Mouse (Mus musculus) MEL (cell line): ENCODE data around the gene Rln3. TPM values are rescaled to one million over a fixed set of nuclear protein-coding genes. Genes with fewer than 3 reads are reported as not detected.

Experiments
- DNase-seq: peaks from one replicate; pipeline ENCODE4 v3.0.0; 2011; ENCODE audit warnings: low read depth, low spot score
- H3K27ac ChIP-seq: 2 replicates; pipeline ENCODE4 v1.5.1; 2012; ENCODE audit warnings: low read depth, mild to moderate bottlenecking, control low read depth, low read length, moderate library complexity; ENCODE audit not compliant: control insufficient read depth
- H3K27me3 ChIP-seq, 2 experiments: fragments of 150-350 bp in 1 of 2; sonication (generic) in 1 of 2; 2 replicates each; pipeline ENCODE4 v1.6.1; 2012; ENCODE audit warnings: low read length in 2 of 2, mild to moderate bottlenecking in 2 of 2, improper control_type of control experiment in 1 of 2, moderate library complexity in 1 of 2; ENCODE audit not compliant: insufficient read depth in 2 of 2, control insufficient read depth in 1 of 2
- H3K36me3 ChIP-seq, 2 experiments: 2 replicates each; pipeline ENCODE4 v1.6.1; 2012 to 2014; ENCODE audit warnings: low read length in 2 of 2, improper control_type of control experiment in 1 of 2, inconsistent platforms in 1 of 2, mild to moderate bottlenecking in 1 of 2; ENCODE audit not compliant: insufficient read depth in 2 of 2, control insufficient read depth in 1 of 2
- H3K4me1 ChIP-seq, 2 experiments: fragments of 150-350 bp in 1 of 2; sonication (generic) in 1 of 2; 2 replicates each; pipeline ENCODE4 v1.6.1; 2012; ENCODE audit warnings: low read length in 2 of 2, improper control_type of control experiment in 1 of 2, mild to moderate bottlenecking in 1 of 2; ENCODE audit not compliant: insufficient read depth in 2 of 2, control insufficient read depth in 1 of 2
- H3K4me3 ChIP-seq, 2 experiments: fragments of 150-350 bp in 1 of 2; sonication (generic) in 1 of 2; 2 replicates each; pipeline ENCODE4 v1.5.1; 2012; ENCODE audit warnings: low read depth in 2 of 2, low read length in 2 of 2, mild to moderate bottlenecking in 2 of 2, moderate library complexity in 2 of 2, control low read depth in 1 of 2, improper control_type of control experiment in 1 of 2; ENCODE audit not compliant: control insufficient read depth in 1 of 2, insufficient read depth in 1 of 2
- H3K79me2 ChIP-seq: 2 replicates; pipeline ENCODE4 v1.6.1; 2012; ENCODE audit warnings: mild to moderate bottlenecking, low read length, moderate library complexity; ENCODE audit not compliant: control insufficient read depth, poor library complexity, insufficient read depth
- H3K9ac ChIP-seq: 2 replicates; pipeline ENCODE4 v1.6.1; 2012; ENCODE audit warnings: low read depth, mild to moderate bottlenecking, control low read depth, low read length, moderate library complexity; ENCODE audit not compliant: control insufficient read depth, poor library complexity, severe bottlenecking
- H3K9me3 ChIP-seq: fragments of 150-350 bp; sonication (generic); replicated peaks from 2 replicates; pipeline ENCODE4 v1.6.1; 2012; ENCODE audit warnings: mild to moderate bottlenecking, low read length, improper control_type of control experiment, moderate library complexity; ENCODE audit not compliant: insufficient read depth
- BHLHE40 ChIP-seq: IDR thresholded peaks from 2 replicates; pipeline ENCODE4 v1.6.1; 2012; ENCODE audit warnings: low read depth, mild to moderate bottlenecking, inconsistent platforms, low read length, improper control_type of control experiment, borderline replicate concordance
- CHD1 ChIP-seq: IDR thresholded peaks from 2 replicates; pipeline ENCODE4 v1.6.1; 2012; ENCODE audit warnings: low read depth, mild to moderate bottlenecking, inconsistent platforms, low read length, improper control_type of control experiment
- CHD2 ChIP-seq: IDR thresholded peaks from 2 replicates; pipeline ENCODE4 v1.6.1; 2011; ENCODE audit warnings: low read length, improper control_type of control experiment
- CTCF ChIP-seq, 3 experiments: IDR thresholded peaks in 2 of 3; conservative IDR thresholded peaks in 1 of 3; 2 replicates each; pipeline ENCODE4 v1.5.1; 2011 to 2012; ENCODE audit warnings: low read length in 3 of 3, low read depth in 2 of 3, mild to moderate bottlenecking in 2 of 3, improper control_type of control experiment in 1 of 3, inconsistent platforms in 1 of 3, mixed read lengths in 1 of 3, moderate library complexity in 1 of 3; ENCODE audit not compliant: control insufficient read depth in 1 of 3, insufficient read depth in 1 of 3, poor library complexity in 1 of 3, severe bottlenecking in 1 of 3
- E2F4 ChIP-seq: IDR thresholded peaks from 2 replicates; pipeline ENCODE4 v1.6.1; 2011; ENCODE audit warnings: low read depth, low read length, improper control_type of control experiment, borderline replicate concordance
- ELF1 ChIP-seq: IDR thresholded peaks from 2 replicates; pipeline ENCODE4 v1.6.1; 2014; ENCODE audit warnings: low read depth, mild to moderate bottlenecking, inconsistent platforms, low read length, improper control_type of control experiment, moderate library complexity
- EP300 ChIP-seq, 2 experiments: IDR thresholded peaks; 2 replicates each; pipeline ENCODE4 v1.6.1; 2011; ENCODE audit warnings: improper control_type of control experiment in 2 of 2, low read length in 2 of 2, low read depth in 1 of 2, mild to moderate bottlenecking in 1 of 2
- ETS1 ChIP-seq: IDR thresholded peaks from 2 replicates; pipeline ENCODE4 v1.6.1; 2012; ENCODE audit warnings: low read depth, mild to moderate bottlenecking, inconsistent platforms, low read length, improper control_type of control experiment, moderate library complexity
- GABPA ChIP-seq: IDR thresholded peaks from 2 replicates; pipeline ENCODE4 v1.6.1; 2012; ENCODE audit warnings: low read depth, mild to moderate bottlenecking, inconsistent platforms, low read length, improper control_type of control experiment, moderate library complexity
- GATA1 ChIP-seq: IDR thresholded peaks from 2 replicates; pipeline ENCODE4 v1.6.1; 2011; ENCODE audit warnings: low read depth, low read length, improper control_type of control experiment
- HCFC1 ChIP-seq: IDR thresholded peaks from 2 replicates; pipeline ENCODE4 v1.6.1; 2012; ENCODE audit warnings: low read depth, mild to moderate bottlenecking, inconsistent platforms, low read length, improper control_type of control experiment, moderate library complexity
- JUND ChIP-seq: IDR thresholded peaks from 2 replicates; pipeline ENCODE4 v1.6.1; 2011; ENCODE audit warnings: low read depth, mild to moderate bottlenecking, improper control_type of control experiment, low read length
- KAT2A ChIP-seq: conservative IDR thresholded peaks from 2 replicates; pipeline ENCODE4 v1.6.1; 2012; ENCODE audit warnings: low read depth, low read length, improper control_type of control experiment, inconsistent platforms
- MAFK ChIP-seq: IDR thresholded peaks from 2 replicates; pipeline ENCODE4 v1.6.1; 2011; ENCODE audit warnings: low read depth, mild to moderate bottlenecking, low read length, improper control_type of control experiment, borderline replicate concordance
- MAZ ChIP-seq: IDR thresholded peaks from 2 replicates; pipeline ENCODE4 v1.6.1; 2012; ENCODE audit warnings: low read depth, mild to moderate bottlenecking, inconsistent platforms, low read length, improper control_type of control experiment
- MEF2A ChIP-seq: IDR thresholded peaks from 2 replicates; pipeline ENCODE4 v1.6.1; 2014; ENCODE audit warnings: low read depth, mild to moderate bottlenecking, inconsistent platforms, low read length, improper control_type of control experiment; ENCODE audit not compliant: poor library complexity, insufficient replicate concordance, severe bottlenecking; ENCODE audit errors: extremely low read depth
- MXI1 ChIP-seq: IDR thresholded peaks from 2 replicates; pipeline ENCODE4 v1.6.1; 2011; ENCODE audit warnings: mild to moderate bottlenecking, low read depth, low read length, improper control_type of control experiment
- MYB ChIP-seq: IDR thresholded peaks from 2 replicates; pipeline ENCODE4 v1.6.1; 2011; ENCODE audit warnings: mild to moderate bottlenecking, low read depth, low read length, improper control_type of control experiment
- MYC ChIP-seq: IDR thresholded peaks from 2 replicates; pipeline ENCODE4 v1.6.1; 2011; ENCODE audit warnings: low read depth, mild to moderate bottlenecking, low read length, improper control_type of control experiment, moderate library complexity
- NELFE ChIP-seq: IDR thresholded peaks from 2 replicates; pipeline ENCODE4 v1.6.1; 2011; ENCODE audit warnings: low read depth, low read length, improper control_type of control experiment
- NRF1 ChIP-seq: IDR thresholded peaks from 2 replicates; pipeline ENCODE4 v1.6.1; 2014; ENCODE audit warnings: low read depth, mild to moderate bottlenecking, inconsistent platforms, low read length, improper control_type of control experiment, moderate library complexity; ENCODE audit not compliant: poor library complexity, insufficient read depth, severe bottlenecking
- POLR2A ChIP-seq, 2 experiments: IDR thresholded peaks; 2 replicates each; pipeline ENCODE4 v1.6.1; 2011 to 2012; ENCODE audit warnings: low read length in 2 of 2, mild to moderate bottlenecking in 2 of 2, control low read depth in 1 of 2, improper control_type of control experiment in 1 of 2, low read depth in 1 of 2, moderate library complexity in 1 of 2; ENCODE audit not compliant: control insufficient read depth in 1 of 2, insufficient read depth in 1 of 2, poor library complexity in 1 of 2
- POLR2AphosphoS2 ChIP-seq: IDR thresholded peaks from 2 replicates; pipeline ENCODE4 v1.6.1; 2011; ENCODE audit warnings: low read length, improper control_type of control experiment
- POLR2AphosphoS5 ChIP-seq: IDR thresholded peaks from 2 replicates; pipeline ENCODE4 v1.6.1; 2012; ENCODE audit warnings: low read depth, borderline replicate concordance, mild to moderate bottlenecking, inconsistent platforms, low read length, moderate library complexity, mixed read lengths
- RAD21 ChIP-seq: IDR thresholded peaks from 2 replicates; pipeline ENCODE4 v1.6.1; 2011; ENCODE audit warnings: mild to moderate bottlenecking, low read depth, low read length, improper control_type of control experiment
- RCOR1 ChIP-seq: IDR thresholded peaks from 2 replicates; pipeline ENCODE4 v1.6.1; 2012; ENCODE audit warnings: low read depth, mild to moderate bottlenecking, inconsistent platforms, low read length, improper control_type of control experiment
- SIN3A ChIP-seq: IDR thresholded peaks from 2 replicates; pipeline ENCODE4 v1.6.1; 2012; ENCODE audit warnings: low read length, improper control_type of control experiment, inconsistent platforms
- SMC3 ChIP-seq: IDR thresholded peaks from 2 replicates; pipeline ENCODE4 v1.6.1; 2011; ENCODE audit warnings: low read depth, low read length, improper control_type of control experiment
- TAL1 ChIP-seq: IDR thresholded peaks from 2 replicates; pipeline ENCODE4 v1.6.1; 2012; ENCODE audit warnings: mild to moderate bottlenecking, inconsistent platforms, low read length, moderate library complexity, mixed read lengths
- TBP ChIP-seq: IDR thresholded peaks from 2 replicates; pipeline ENCODE4 v1.8.0; 2011; ENCODE audit warnings: low read depth, low read length, improper control_type of control experiment
- TCF12 ChIP-seq: IDR thresholded peaks from 2 replicates; pipeline ENCODE4 v1.6.1; 2014; ENCODE audit warnings: low read depth, mild to moderate bottlenecking, inconsistent platforms, low read length, improper control_type of control experiment, moderate library complexity
- UBTF ChIP-seq: IDR thresholded peaks from 2 replicates; pipeline ENCODE4 v1.6.1; 2012; ENCODE audit warnings: low read depth, mild to moderate bottlenecking, inconsistent platforms, low read length, improper control_type of control experiment, moderate library complexity, borderline replicate concordance; ENCODE audit not compliant: insufficient read depth
- USF1 ChIP-seq: IDR thresholded peaks from 2 replicates; pipeline ENCODE4 v1.6.1; 2014; ENCODE audit warnings: low read depth, mild to moderate bottlenecking, inconsistent platforms, low read length, improper control_type of control experiment, moderate library complexity
- USF2 ChIP-seq, 2 experiments: IDR thresholded peaks; 2 replicates each; pipeline ENCODE4 v1.6.1; 2011 to 2012; ENCODE audit warnings: improper control_type of control experiment in 2 of 2, low read length in 2 of 2, borderline replicate concordance in 1 of 2, inconsistent platforms in 1 of 2, low read depth in 1 of 2, mild to moderate bottlenecking in 1 of 2; ENCODE audit not compliant: insufficient read depth in 1 of 2
- ZC3H11A ChIP-seq: IDR thresholded peaks from 2 replicates; pipeline ENCODE4 v1.6.1; 2012; ENCODE audit warnings: low read depth, mild to moderate bottlenecking, inconsistent platforms, low read length, improper control_type of control experiment
- ZKSCAN1 ChIP-seq: IDR thresholded peaks from 2 replicates; pipeline ENCODE4 v1.6.1; 2012; ENCODE audit warnings: low read depth, mild to moderate bottlenecking, inconsistent platforms, low read length, improper control_type of control experiment, moderate library complexity
- ZMIZ1 ChIP-seq: IDR thresholded peaks from 2 replicates; pipeline ENCODE4 v1.6.1; 2012; ENCODE audit warnings: low read depth, mild to moderate bottlenecking, inconsistent platforms, low read length, improper control_type of control experiment, moderate library complexity
- ZNF384 ChIP-seq: IDR thresholded peaks from 2 replicates; pipeline ENCODE4 v1.6.1; 2012; ENCODE audit warnings: low read depth, mild to moderate bottlenecking, inconsistent platforms, low read length, improper control_type of control experiment
- polyA plus RNA-seq, 2 experiments: library from polyadenylated mRNA; stranded (reverse) in 1 of 2; unstranded in 1 of 2; fragments of >175 nt in 1 of 2; fragments of >200 nt in 1 of 2; gene quantifications; 2 replicates each; pipeline versions ENCODE4 v1.2.1 to v1.2.4; 2012; ENCODE audit warnings: low replicate concordance in 2 of 2, low read depth in 1 of 2; ENCODE audit not compliant: insufficient read length in 2 of 2, insufficient read depth in 1 of 2, missing spikeins in 1 of 2
- total RNA-seq: library from RNA; depleted of rRNA; stranded (reverse); fragments of 300-350 nt; gene quantifications from 2 replicates; pipeline ENCODE4 v1.2.3, GENCODE M21; 2012

Gene Rln3
- total and polyA plus RNA-seq, 3 experiments, result not detected

DNA sequence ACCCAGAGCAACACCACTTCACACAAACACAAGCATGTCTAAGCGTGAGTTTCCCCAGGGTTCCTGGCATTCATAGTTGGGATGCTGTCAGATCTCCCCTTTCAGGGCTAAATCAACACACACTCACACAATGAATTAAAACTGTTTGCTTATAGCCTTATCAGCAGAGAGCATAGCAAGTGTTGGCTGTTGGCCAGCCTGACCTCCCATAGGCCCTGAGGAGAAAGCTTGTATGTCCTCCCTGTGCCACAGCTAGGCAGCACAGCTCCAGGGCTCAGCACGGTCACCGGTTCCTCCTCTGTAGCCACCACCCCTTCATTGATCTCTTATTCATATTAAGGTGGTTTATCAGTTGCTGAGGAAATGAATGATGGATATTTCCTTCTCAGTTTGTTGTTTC, 7.9 kb upstream of the Rln3 start:
- Histone ChIP-seq H3K4me1 (peaks cover 3 to 4% of the 10 kb centered on the region in 2 experiments; a peak in 3 of 4 replicates), H3K9ac (no peak overlapping the region), H3K79me2 (no peaks in the 10 kb centered on the region), H3K36me3 (peaks cover 0 to 2% of the 10 kb centered on the region in 2 experiments; a peak in 1 of 4 replicates), H3K27ac (peak overlapping the region; percentile 16; the same call in 1 of the 2 replicates), H3K27me3 (no peaks in the 10 kb centered on the region), H3K9me3 (no peaks in the 10 kb centered on the region), H3K4me3 (no peak overlapping the region)
- peak; percentile 92 for DNase-seq
- TF ChIP-seq KAT2A (no peak), ELF1 (no peak), TCF12 (peak; percentile 70), CHD1 (no peak), GATA1 (peak; percentile 92), SMC3 (no peak; the same call in 1 of the 2 replicates), USF1 (no peak), CHD2 (no peak), HCFC1 (no peak), TBP (no peak), E2F4 (no peak), GABPA (no peak), EP300 (IDR thresholded peaks at IDR 0.05; ENCODE audit: low read depth in 1 of 2, low read length in 2 of 2) (peak; percentile 74 to 82), RCOR1 (peak; percentile 50; the same call in 1 of the 2 replicates), POLR2AphosphoS5 (no peak), MEF2A (no peak), BHLHE40 (no peak), NRF1 (no peak), MXI1 (no peak), MYC (no peak), USF2 (IDR thresholded peaks at IDR 0.05; ENCODE audit: borderline replicate concordance in 1 of 2, insufficient read depth in 1 of 2, low read depth in 1 of 2, low read length in 2 of 2) (no peak), TAL1 (peak; percentile 61), MYB (0 out of 2 replicates have a peak, but pooled peaks have one; percentile 28), ETS1 (peak; percentile 46; the same call in 1 of the 2 replicates), JUND (no peak), CTCF (IDR thresholded peaks at IDR 0.05 in 2 of 3, conservative IDR thresholded peaks at IDR 0.05 in 1 of 3; ENCODE audit: control insufficient read depth in 1 of 3, insufficient read depth in 1 of 3, low read depth in 2 of 3, low read length in 3 of 3, poor library complexity in 1 of 3, severe bottlenecking in 1 of 3) (no peak), POLR2AphosphoS2 (no peak), POLR2A (IDR thresholded peaks at IDR 0.05; ENCODE audit: control insufficient read depth in 1 of 2, insufficient read depth in 1 of 2, low read depth in 1 of 2, low read length in 2 of 2, poor library complexity in 1 of 2) (no peak), NELFE (no peak), MAZ (no peak), ZC3H11A (no peak), UBTF (no peak), ZMIZ1 (no peak), ZKSCAN1 (no peak), SIN3A (peak; percentile 29; the same call in 1 of the 2 replicates), ZNF384 (no peak), RAD21 (no peak), MAFK (no peak)
